Mouse (Mus musculus): ENCODE results near the gene St3gal2.
"Not testable (repeated sequence)": the region's sequence is repeated elsewhere in the genome, so short reads cannot be mapped to it uniquely, and the experiment has no call there.

The St3gal2 gene

GRCm38 (mm10) chr8:110911576-110912570, 7.8 kb upstream of the St3gal2 start:
- in situ Hi-C loops (cut with MboI; ENCODE audit: low sequenced_read_pairs), result no loop called here

GRCm38 (mm10) chr8:110917415-110917814, 2.3 kb upstream of the St3gal2 start:
- in situ Hi-C loops (cut with MboI; ENCODE audit: low sequenced_read_pairs), result no loop called here

GRCm38 (mm10) chr8:110918027-110918426, 1.7 kb upstream of the St3gal2 start:
- in situ Hi-C loops (cut with MboI; ENCODE audit: low sequenced_read_pairs), result no loop called here

- in situ Hi-C loops (cut with MboI; ENCODE audit: low sequenced_read_pairs), result no loop called here
Measured at GRCm38 (mm10) chr8:110918460-110918859, 1.3 kb upstream of the St3gal2 start.

GRCm38 (mm10) chr8:110920032-110920772, 480 bp downstream of the St3gal2 start:
- in situ Hi-C loops (cut with MboI; ENCODE audit: low sequenced_read_pairs), result no loop called here

GRCm38 (mm10) chr8:110920773-110921277, 1.1 kb downstream of the St3gal2 start:
- in situ Hi-C loops (cut with MboI; ENCODE audit: low sequenced_read_pairs), result no loop called here

- in situ Hi-C loops (cut with MboI; ENCODE audit: low sequenced_read_pairs), result no loop called here
Measured at GRCm38 (mm10) chr8:110921492-110922230, 1.9 kb downstream of the St3gal2 start.

- in situ Hi-C loops (cut with MboI; ENCODE audit: low sequenced_read_pairs), result no loop called here
Measured at GRCm38 (mm10) chr8:110925691-110926140, 6.0 kb downstream of the St3gal2 start.

GRCm38 (mm10) chr8:110926690-110927089, 7.0 kb downstream of the St3gal2 start:
- in situ Hi-C loops (cut with MboI; ENCODE audit: low sequenced_read_pairs), result no loop called here

GRCm38 (mm10) chr8:110928435-110928834, 8.7 kb downstream of the St3gal2 start:
- in situ Hi-C loops (cut with MboI; ENCODE audit: low sequenced_read_pairs), result no loop called here

- in situ Hi-C loops (cut with MboI; ENCODE audit: low sequenced_read_pairs), result no loop called here
Measured at GRCm38 (mm10) chr8:110929066-110929465, 9.3 kb downstream of the St3gal2 start.

- in situ Hi-C loops (cut with MboI; ENCODE audit: low sequenced_read_pairs), result not testable (repeated sequence)
Measured at GRCm38 (mm10) chr8:110929672-110930071, 9.9 kb downstream of the St3gal2 start.

GRCm38 (mm10) chr8:110931176-110931939, 11.6 kb downstream of the St3gal2 start:
- in situ Hi-C loops (cut with MboI; ENCODE audit: low sequenced_read_pairs), result no loop called here

- in situ Hi-C loops (cut with MboI; ENCODE audit: low sequenced_read_pairs), result no loop called here
Measured at GRCm38 (mm10) chr8:110932444-110932843, 12.7 kb downstream of the St3gal2 start.

GRCm38 (mm10) chr8:110933272-110933671, 13.6 kb downstream of the St3gal2 start:
- in situ Hi-C loops (cut with MboI; ENCODE audit: low sequenced_read_pairs), result no loop called here

- in situ Hi-C loops (cut with MboI; ENCODE audit: low sequenced_read_pairs), result no loop called here
Measured at GRCm38 (mm10) chr8:110936217-110936616, 16.5 kb downstream of the St3gal2 start.

GRCm38 (mm10) chr8:110938882-110939589, 19.3 kb downstream of the St3gal2 start:
- in situ Hi-C loops (cut with MboI; ENCODE audit: low sequenced_read_pairs), result no loop called here

- in situ Hi-C loops (cut with MboI; ENCODE audit: low sequenced_read_pairs), result no loop called here
Measured at GRCm38 (mm10) chr8:110940682-110941452, 21.1 kb downstream of the St3gal2 start.
